Mouse (Mus musculus) left cerebral cortex, postnatal 25 days (tissue): ENCODE results near the gene Lclat1. TPM values are rescaled to one million over a fixed set of nuclear protein-coding genes. Genes with fewer than 3 reads are reported as not detected.
"Not testable (repeated sequence)": the region's sequence is repeated elsewhere in the genome, so short reads cannot be mapped to it uniquely, and the experiment has no call there.

Experiments
- DNase-seq, 2 experiments: peaks; one replicate each; pipeline ENCODE4 v3.0.0; 2022; ENCODE audit warnings: low spot score in 2 of 2, mixed read lengths in 1 of 2
- intact Hi-C: fragments of 180-260 bp; cut with DNase I; formaldehyde crosslinking; loops from one replicate; pipeline ENCODE4 v1.15.1; 2025
- total RNA-seq, 2 experiments: library from RNA; stranded (reverse); gene quantifications; 2 replicates each; pipeline ENCODE4 v1.2.3; 2021

Lclat1 gene
- total RNA-seq, 2 experiments from 2014 or later: 37.7 to 38.5 TPM

GRCm38 (mm10) chr17:73255801-73256200 lies 148.0 kb downstream of the Lclat1 start:
- DNase-seq: no peak
- intact Hi-C loops: no loop called here

DNA sequence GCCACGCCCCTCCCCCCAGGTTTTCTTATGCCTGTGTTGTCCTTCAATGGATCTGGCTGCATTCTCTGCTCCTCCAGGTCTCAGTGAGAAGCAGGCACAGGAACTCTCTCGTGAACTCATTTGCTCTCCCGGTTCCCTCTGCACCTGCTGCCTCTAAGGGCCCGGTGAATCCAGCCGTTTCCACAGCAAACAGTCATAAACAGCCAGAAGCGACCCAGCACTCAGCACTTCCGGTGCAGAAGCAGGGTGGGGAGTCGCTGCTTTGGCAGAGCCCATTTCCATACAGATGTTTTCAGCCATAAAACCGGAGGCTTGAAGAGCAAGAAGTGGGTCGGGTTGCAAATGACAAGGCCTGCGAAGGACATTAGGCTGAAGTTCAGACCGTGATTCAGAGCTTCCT lies 150.8 kb downstream of the Lclat1 start:
- intact Hi-C loops: no loop called here
- no peak for DNase-seq

- intact Hi-C loops, DNase-seq: not testable (repeated sequence)
Measured at GRCm38 (mm10) chr17:73259258-73259657, 151.5 kb downstream of the Lclat1 start.

GRCm38 (mm10) chr17:73262558-73262957 lies 154.8 kb downstream of the Lclat1 start:
- DNase-seq: no peak
- intact Hi-C loops: no loop called here

GRCm38 (mm10) chr17:73263077-73263501 lies 155.3 kb downstream of the Lclat1 start:
- intact Hi-C loops: no loop called here
- peak; percentile 79 to 97 for DNase-seq

GRCm38 (mm10) chr17:73270871-73271796 lies 163.3 kb downstream of the Lclat1 start:
- intact Hi-C loops: loop anchor here (2.0 kb wide), 1 partner anchor 300 kb away; no protein-coding TSS in a partner anchor
- no peak for DNase-seq

DNA sequence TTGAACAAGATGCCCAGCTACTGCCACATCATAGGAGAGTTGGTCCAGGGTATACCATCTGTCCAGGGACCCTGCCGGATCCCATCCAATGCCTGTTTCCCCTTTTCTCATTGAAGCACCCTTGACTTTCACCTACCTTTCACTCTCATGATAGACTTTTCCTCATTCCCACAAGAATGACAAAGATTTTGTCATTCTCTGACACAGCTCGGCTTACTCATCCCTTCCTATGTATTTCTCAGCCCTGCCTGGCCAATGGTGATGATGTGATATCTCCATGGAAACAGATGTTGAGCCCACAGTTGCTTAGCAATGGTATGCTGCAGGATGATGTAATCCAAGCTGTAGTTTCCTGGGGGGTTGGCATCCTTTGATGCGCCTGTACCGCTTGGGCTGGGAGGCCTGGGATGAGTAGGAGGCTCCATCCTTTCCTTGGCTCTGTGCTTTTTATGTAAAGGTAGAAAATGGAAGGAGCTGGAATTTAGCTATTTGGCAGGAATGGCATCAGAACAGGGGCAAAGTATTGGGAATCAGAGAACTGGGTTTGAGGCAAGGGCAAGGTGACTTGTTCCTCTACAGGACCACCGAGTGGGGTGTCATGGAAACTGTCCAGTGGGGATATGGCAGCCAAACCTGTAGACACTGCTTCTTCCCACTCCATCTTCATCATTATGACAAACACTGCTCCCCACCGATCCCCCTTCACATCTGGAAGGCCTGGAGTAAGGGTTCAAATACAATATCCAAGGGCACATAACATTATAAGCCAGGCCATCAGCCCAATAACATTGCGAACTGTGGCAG lies 164.2 kb downstream of the Lclat1 start:
- intact Hi-C loops: loop anchor here (2.0 kb wide), 1 partner anchor 301 kb away; no protein-coding TSS in a partner anchor
- peak; percentile 72 to 97 for DNase-seq

DNA sequence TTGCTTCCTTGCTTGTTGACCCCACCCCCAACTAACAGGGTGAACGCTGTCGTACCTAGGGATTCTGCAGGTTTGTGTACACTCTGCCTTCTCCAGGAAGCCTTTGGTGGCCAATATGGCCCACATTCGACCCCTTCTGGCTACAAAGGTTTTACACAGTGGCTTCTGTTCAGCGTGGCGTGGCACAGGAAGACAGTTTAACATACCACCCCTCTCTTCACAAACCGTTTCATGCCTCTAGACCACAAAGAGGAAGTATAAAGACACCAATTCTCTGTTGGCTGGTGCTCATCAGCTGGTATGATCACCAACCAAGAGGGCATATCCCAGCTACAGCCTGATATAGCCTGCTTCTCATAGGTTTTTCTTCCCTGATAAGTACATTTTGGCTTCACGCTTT lies 166.0 kb downstream of the Lclat1 start:
- intact Hi-C loops: no loop called here
- no peak for DNase-seq

DNA sequence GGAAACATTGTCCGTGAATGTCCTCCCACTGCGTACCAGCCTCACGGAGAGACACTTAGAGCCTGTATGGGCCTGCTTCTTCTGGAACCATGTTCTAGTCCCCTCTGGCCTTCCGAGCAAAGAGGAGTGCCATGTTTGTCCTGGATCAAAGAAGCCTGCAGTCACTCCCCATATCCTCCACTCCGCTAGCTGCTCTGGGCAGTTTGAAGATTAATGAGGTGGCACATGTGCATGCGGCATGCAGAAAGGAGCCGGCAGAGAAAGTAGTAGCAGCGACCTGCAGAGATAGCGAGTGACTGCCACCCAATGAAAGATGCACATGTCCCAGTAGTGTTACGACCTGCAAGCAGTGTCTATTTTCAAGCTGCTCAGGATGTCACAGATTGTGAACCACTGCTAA lies 167.3 kb downstream of the Lclat1 start:
- DNase-seq: no peak
- intact Hi-C loops: loop anchor here (5.0 kb wide), 1 partner anchor 73 kb away; no protein-coding TSS in a partner anchor

DNA sequence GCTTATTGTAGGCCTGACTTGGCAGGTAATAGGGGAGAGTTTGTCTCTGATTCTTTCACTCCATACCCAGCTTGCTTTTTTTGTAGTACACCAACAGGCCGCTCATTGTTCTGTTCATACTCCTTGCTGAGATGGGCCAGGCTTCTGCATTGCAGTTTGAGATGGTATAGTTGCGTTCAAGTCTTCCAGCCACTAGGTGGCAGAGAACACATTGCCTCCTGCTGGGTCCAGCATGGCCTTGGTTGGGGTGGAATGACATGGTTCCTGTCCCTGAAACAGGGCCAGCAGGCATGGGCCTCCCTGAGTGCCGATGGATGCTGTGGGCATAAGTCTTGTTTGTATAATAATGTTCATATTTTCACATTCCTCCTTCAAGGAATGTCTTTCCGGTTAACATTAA lies 170.0 kb downstream of the Lclat1 start:
- intact Hi-C loops: loop anchor here (5.0 kb wide), 1 partner anchor 75 kb away; no protein-coding TSS in a partner anchor
- DNase-seq: no peak

DNA sequence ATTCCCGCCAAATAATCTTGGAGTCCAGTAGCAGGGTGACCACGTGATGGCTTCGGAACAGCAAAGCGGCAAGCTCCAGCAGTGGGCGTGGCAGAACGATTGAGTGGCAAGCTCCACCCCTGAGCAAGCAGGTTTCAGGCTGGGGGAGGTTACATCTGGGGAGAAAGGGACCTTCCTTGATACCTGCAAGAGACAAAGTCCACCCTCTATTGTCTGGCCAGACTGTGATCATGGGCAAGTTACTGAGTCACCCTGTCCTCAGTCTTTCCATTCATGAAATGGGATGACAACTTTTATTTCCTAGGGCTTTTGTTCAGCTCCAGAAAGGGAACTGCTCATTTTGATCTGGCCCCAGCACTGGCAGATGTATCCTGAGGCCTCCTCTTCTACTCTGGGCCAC lies 174.9 kb downstream of the Lclat1 start:
- DNase-seq, intact Hi-C loops: not testable (repeated sequence)

DNA sequence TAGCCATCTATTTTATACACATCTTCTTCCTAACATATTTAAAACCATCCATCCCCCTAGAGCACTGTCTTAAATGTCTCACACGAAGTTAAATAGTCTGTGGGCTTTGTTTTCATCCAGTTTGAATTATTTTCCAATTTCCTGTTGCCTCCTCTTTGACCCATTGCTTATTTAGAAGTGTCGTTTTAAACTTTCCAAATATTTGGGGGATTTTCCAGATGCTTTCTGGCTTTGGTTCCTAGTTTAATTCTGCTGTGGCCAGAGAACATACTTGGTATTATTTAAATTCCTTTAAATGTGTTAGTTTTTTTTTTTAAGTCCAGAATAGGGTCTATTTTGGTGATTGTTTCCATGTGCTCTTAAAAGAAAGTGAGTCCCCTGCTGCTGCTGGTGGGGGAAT lies 176.5 kb downstream of the Lclat1 start:
- no peak for DNase-seq
- intact Hi-C loops: no loop called here

Other genes starting within 250 kb of the Lclat1 start
- 10 to 100 TPM; 37.0 to 37.3 TPM for gene Lbh, start 189.7 kb upstream of the Lclat1 start, total RNA-seq